Mouse (Mus musculus) liver, embryonic 11.5 days (tissue): ENCODE results near the gene Map7d1. TPM values are rescaled to one million over a fixed set of nuclear protein-coding genes. Genes with fewer than 3 reads are reported as not detected.
A peak's percentile ranks its signal among the peaks of the same experiment; 100 is the strongest.

ENCODE experiments used
- ATAC-seq: fragments of 200-750 bp; cut with Nextera tagmentation; replicated peaks from 2 replicates; pipeline ENCODE4 v1.8.0; 2017; ENCODE audit warnings: moderate number of reproducible peaks, mild to moderate bottlenecking, moderate TSS enrichment, moderate library complexity; ENCODE audit not compliant: low FRiP score
- DNase-seq: peaks from one replicate; pipeline ENCODE4 v3.0.0-alpha.2; 2017; ENCODE audit warnings: low spot score
- H3K27ac ChIP-seq: fragments of 300-500 bp; sonication (generic); 2 replicates; pipeline ENCODE4 v1.5.1; 2014; ENCODE audit warnings: mild to moderate bottlenecking, low read depth, low read length, control low read depth
- H3K27me3 ChIP-seq: fragments of 300-500 bp; sonication (generic); replicated peaks from 2 replicates; pipeline ENCODE4 v1.6.1; 2014; ENCODE audit warnings: low read length, mixed read lengths; ENCODE audit not compliant: control insufficient read depth, insufficient read depth
- H3K36me3 ChIP-seq: fragments of 300-500 bp; sonication (generic); 2 replicates; pipeline ENCODE4 v1.6.1; 2014; ENCODE audit warnings: mild to moderate bottlenecking, low read length, moderate library complexity, mixed read lengths; ENCODE audit not compliant: control insufficient read depth, insufficient read depth
- H3K4me1 ChIP-seq: fragments of 300-500 bp; sonication (generic); replicated peaks from 2 replicates; pipeline ENCODE4 v1.6.1; 2014; ENCODE audit warnings: low read length, mixed read lengths; ENCODE audit not compliant: control insufficient read depth, insufficient read depth
- H3K4me2 ChIP-seq: fragments of 300-500 bp; sonication (generic); 2 replicates; pipeline ENCODE4 v1.6.1; 2014; ENCODE audit warnings: mild to moderate bottlenecking, control low read depth, moderate library complexity
- H3K4me3 ChIP-seq: fragments of 300-500 bp; sonication (generic); 2 replicates; pipeline ENCODE4 v1.5.1; 2014; ENCODE audit warnings: low read depth, low read length, control low read depth
- H3K9ac ChIP-seq: fragments of 300-500 bp; sonication (generic); 2 replicates; pipeline ENCODE4 v1.6.1; 2014; ENCODE audit warnings: low read depth, low read length, control low read depth
- H3K9me3 ChIP-seq: fragments of 300-500 bp; sonication (generic); 2 replicates; pipeline ENCODE4 v1.6.1; 2016; ENCODE audit warnings: low read length, inconsistent platforms, mixed read lengths; ENCODE audit not compliant: control insufficient read depth
- WGBS: fragments of 180-500 bp; shearing (Covaris S2); extraction: QIAGEN DNeasy Blood & Tissue Kit; methylation state at CpG from one replicate; pipeline ENCODE4 v1.1.7; 2014; 5-methylcytosine and 5-hydroxymethylcytosine counted together
- polyA plus RNA-seq: library from polyadenylated mRNA; unstranded; fragments of >200 nt; fragmentation: Nextera tagmentation; extraction: Ambion mirVana; gene quantifications from 2 replicates; pipeline ENCODE4 v1.2.1, GENCODE M21; 2014

The Map7d1 gene
- polyA plus RNA-seq, 1 experiment from 2014 or later = 28.9 TPM

DNA sequence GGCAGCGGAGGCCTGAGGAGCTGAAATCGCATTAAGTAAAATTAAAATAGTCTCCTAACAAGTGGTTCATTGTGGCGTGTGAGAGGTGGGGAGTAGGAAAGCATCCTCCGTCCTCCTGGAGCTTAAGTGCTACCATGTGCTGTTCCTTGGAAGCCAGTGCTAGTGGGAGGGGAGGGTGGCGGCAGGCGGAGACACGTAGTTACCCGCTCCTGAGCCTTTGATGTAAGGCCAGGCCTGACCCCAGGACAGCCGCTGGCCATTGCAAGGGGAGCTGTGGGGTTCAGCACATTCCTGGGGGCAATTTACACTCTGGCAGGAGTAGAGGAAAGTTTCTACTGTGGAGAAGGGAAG lies 22.4 kb upstream of the Map7d1 start:
- H3K27ac ChIP-seq = no peak overlapping the region
- DNase-seq (no peak), ATAC-seq (no peak)
- no peaks in the 10 kb centered on the region; the same call in 1 of the 2 replicates for H3K4me1 ChIP-seq
- WGBS = 52% methylated on average over 9 of the region's 9 CpGs
- H3K9ac ChIP-seq = no peak overlapping the region
- H3K4me3 ChIP-seq = no peak overlapping the region
- peaks cover 7% of the 10 kb centered on the region; the same call in 1 of the 2 replicates for H3K36me3 ChIP-seq
- no peaks in the 10 kb centered on the region for H3K9me3 ChIP-seq
- H3K4me2 ChIP-seq = no peak overlapping the region; the same call in 1 of the 2 replicates
- H3K27me3 ChIP-seq = no peaks in the 10 kb centered on the region

DNA sequence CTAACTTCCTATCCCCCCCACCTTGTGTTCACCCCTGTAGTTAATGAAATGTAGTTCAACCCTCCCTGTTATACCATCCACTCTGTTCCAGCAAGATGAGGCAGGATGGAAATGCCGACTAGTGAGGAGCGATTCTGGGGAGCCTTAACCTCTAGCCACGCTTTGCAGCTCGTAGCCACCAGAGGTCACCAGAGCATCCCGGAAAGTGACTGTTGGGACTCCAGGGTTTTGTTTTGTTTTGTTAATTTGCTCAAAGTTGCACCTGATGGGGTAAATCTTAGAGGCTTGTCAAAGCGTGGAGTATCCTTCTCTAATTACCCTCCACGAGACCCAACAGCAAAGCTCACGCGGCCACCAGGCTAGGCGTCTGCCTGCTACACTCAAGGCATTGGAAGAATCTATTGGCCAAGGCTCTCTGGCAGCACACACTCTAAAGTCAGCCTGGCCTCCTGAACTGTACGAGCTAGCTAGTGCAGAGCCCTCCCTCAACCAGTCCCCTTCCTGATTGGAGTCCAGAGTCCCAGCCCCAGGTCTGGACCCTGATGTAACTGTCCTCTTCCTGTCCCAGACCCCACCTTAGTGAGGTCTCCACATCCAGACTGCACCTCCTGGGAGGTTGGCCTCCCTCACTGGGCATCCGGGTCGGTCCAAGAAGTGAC lies 21.9 kb upstream of the Map7d1 start:
- H3K4me3 ChIP-seq = no peak overlapping the region

GRCm38 (mm10) chr4:126275681-126276131 lies 19.6 kb upstream of the Map7d1 start:
- H3K4me2 ChIP-seq = no peak overlapping the region
- 93% methylated on average over 13 of the region's 13 CpGs for WGBS
- no peak for DNase-seq
- no peak overlapping the region for H3K4me3 ChIP-seq
- H3K4me1 ChIP-seq = no peaks in the 10 kb centered on the region; the same call in 1 of the 2 replicates
- no peaks in the 10 kb centered on the region for H3K9me3 ChIP-seq
- no peak overlapping the region for H3K27ac ChIP-seq
- no peaks in the 10 kb centered on the region for H3K27me3 ChIP-seq
- no peak for ATAC-seq
- peaks cover 9% of the 10 kb centered on the region; the same call in 1 of the 2 replicates for H3K36me3 ChIP-seq
- H3K9ac ChIP-seq = no peak overlapping the region

More for the DNA sequence above, 21.9 kb upstream of the Map7d1 start:
- peak; percentile 41; the same call in 1 of the 2 replicates for ATAC-seq
- WGBS = 11% methylated on average over 13 of the region's 13 CpGs
- H3K4me1 ChIP-seq = no peaks in the 10 kb centered on the region; the same call in 1 of the 2 replicates
- H3K9me3 ChIP-seq = no peaks in the 10 kb centered on the region
- no peak overlapping the region for H3K27ac ChIP-seq
- H3K36me3 ChIP-seq = peaks cover 9% of the 10 kb centered on the region; the same call in 1 of the 2 replicates
- H3K9ac ChIP-seq = no peak overlapping the region
- no peaks in the 10 kb centered on the region for H3K27me3 ChIP-seq
- peak overlapping the region; percentile 24 for H3K4me2 ChIP-seq
- DNase-seq = no peak

- ATAC-seq (no peak), DNase-seq (no peak)
- no peaks in the 10 kb centered on the region; the same call in 1 of the 2 replicates for H3K4me1 ChIP-seq
- no peaks in the 10 kb centered on the region for H3K27me3 ChIP-seq
- H3K4me3 ChIP-seq = no peak overlapping the region
- no peaks in the 10 kb centered on the region for H3K9me3 ChIP-seq
- no peak overlapping the region for H3K9ac ChIP-seq
- no peak overlapping the region for H3K4me2 ChIP-seq
- 91% methylated on average over 4 of the region's 4 CpGs for WGBS
- peaks cover 9% of the 10 kb centered on the region; the same call in 1 of the 2 replicates for H3K36me3 ChIP-seq
- H3K27ac ChIP-seq = no peak overlapping the region
Measured at GRCm38 (mm10) chr4:126275081-126275480, 18.9 kb upstream of the Map7d1 start.

DNA sequence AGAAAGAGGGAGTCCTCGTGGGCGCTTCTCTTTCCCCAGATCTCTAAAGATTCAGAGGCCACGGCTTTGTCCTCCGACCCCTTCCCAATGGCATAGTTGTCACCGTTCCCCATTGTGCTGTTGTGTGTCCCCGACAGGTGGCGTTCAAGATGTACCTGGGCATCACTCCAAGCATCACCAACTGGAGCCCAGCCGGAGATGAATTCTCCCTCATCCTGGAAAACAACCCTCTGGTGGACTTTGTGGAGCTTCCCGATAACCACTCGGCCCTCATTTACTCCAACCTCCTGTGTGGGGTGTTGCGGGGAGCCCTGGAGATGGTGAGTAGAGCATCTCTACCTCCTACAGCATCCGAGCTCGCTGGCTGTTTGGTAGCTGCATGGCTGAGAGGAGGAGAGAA lies 17.6 kb upstream of the Map7d1 start:
- Histone ChIP-seq H3K4me1 (no peaks in the 10 kb centered on the region; the same call in 1 of the 2 replicates), H3K27me3 (no peaks in the 10 kb centered on the region), H3K9me3 (no peaks in the 10 kb centered on the region), H3K4me2 (no peak overlapping the region), H3K27ac (no peak overlapping the region), H3K36me3 (peaks cover 9% of the 10 kb centered on the region; the same call in 1 of the 2 replicates), H3K4me3 (no peak overlapping the region), H3K9ac (no peak overlapping the region)
- 84% methylated on average over 13 of the region's 13 CpGs for WGBS
- ATAC-seq (no peak), DNase-seq (no peak)

- no peak overlapping the region for H3K9ac ChIP-seq
- H3K9me3 ChIP-seq = no peaks in the 10 kb centered on the region
- no peak for DNase-seq
- no peaks in the 10 kb centered on the region for H3K4me1 ChIP-seq
- H3K4me3 ChIP-seq = no peak overlapping the region
- 76% methylated on average over 3 of the region's 3 CpGs for WGBS
- no peak overlapping the region for H3K27ac ChIP-seq
- H3K27me3 ChIP-seq = no peaks in the 10 kb centered on the region
- no peak for ATAC-seq
- H3K4me2 ChIP-seq = no peak overlapping the region
- H3K36me3 ChIP-seq = peaks cover 7% of the 10 kb centered on the region; the same call in 1 of the 2 replicates
Measured at GRCm38 (mm10) chr4:126269292-126269691, 13.1 kb upstream of the Map7d1 start.

GRCm38 (mm10) chr4:126262119-126262807 lies 6.1 kb upstream of the Map7d1 start, which contains the start of gene Trappc3:
Gene Trappc3, plus strand, starts transcription at chr4:126262325.
- under 1% methylated on average over 46 of the region's 46 CpGs for WGBS
- peak within 1 kb of the TSS; percentile 64; the same call in 1 of the 2 replicates for H3K27ac ChIP-seq
- H3K4me2 ChIP-seq = peak within 1 kb of the TSS; percentile 85
- H3K36me3 ChIP-seq = no peaks in the 10 kb centered on the region
- DNase-seq (peak; percentile 97), ATAC-seq (peak; percentile 92)
- H3K4me3 ChIP-seq = peak within 1 kb of the TSS; percentile 82
- H3K27me3 ChIP-seq = no peaks in the 10 kb centered on the region; the same call in 1 of the 2 replicates
- H3K9me3 ChIP-seq = no peaks in the 10 kb centered on the region
- peak within 1 kb of the TSS; percentile 77 for H3K9ac ChIP-seq
- H3K4me1 ChIP-seq = peaks cover 48% of the 10 kb centered on the region

DNA sequence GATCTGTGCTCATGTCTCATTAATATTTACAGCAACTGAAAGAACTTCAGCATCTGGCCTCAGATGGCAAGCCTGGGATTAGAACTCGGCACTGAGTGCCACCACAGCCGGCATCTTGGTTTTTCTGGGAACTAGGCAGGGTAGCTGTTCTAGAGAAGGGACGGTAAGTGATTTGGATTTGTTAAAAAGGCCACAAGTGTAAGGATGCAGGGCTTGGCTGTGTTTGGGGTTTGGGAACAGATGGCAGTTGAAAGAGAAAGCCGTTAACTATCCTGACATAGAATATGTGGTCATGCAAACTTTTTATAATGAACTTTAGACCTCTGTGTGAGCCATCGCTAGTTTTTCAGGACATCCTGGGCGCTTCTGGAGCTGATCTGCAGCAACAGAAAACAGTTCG lies 5.5 kb upstream of the Map7d1 start:
- DNase-seq = no peak
- H3K9ac ChIP-seq = no peak overlapping the region; the same call in 1 of the 2 replicates
- peak overlapping the region; percentile 82; the same call in 1 of the 2 replicates for H3K4me3 ChIP-seq

More for the DNA sequence above, 5.5 kb upstream of the Map7d1 start:
- Histone ChIP-seq H3K36me3 (no peaks in the 10 kb centered on the region), H3K27ac (peak overlapping the region; percentile 64; the same call in 1 of the 2 replicates), H3K4me1 (peaks cover 53% of the 10 kb centered on the region), H3K9me3 (no peaks in the 10 kb centered on the region), H3K4me2 (peak overlapping the region; percentile 85), H3K27me3 (no peaks in the 10 kb centered on the region; the same call in 1 of the 2 replicates)
- WGBS = 52% methylated on average over 7 of the region's 7 CpGs
- no peak for ATAC-seq
